Mouse (Mus musculus): Measurements from ENCODE around the gene Itga6. TPM values are rescaled to one million over a fixed set of nuclear protein-coding genes. Genes with fewer than 3 reads are reported as not detected.
"Not testable (repeated sequence)": the region's sequence is repeated elsewhere in the genome, so short reads cannot be mapped to it uniquely, and the experiment has no call there.

The Itga6 gene
- polyA plus RNA-seq, 1 experiment from 2014 or later, result 78.2 TPM

- no peak for TF ChIP-seq EP300 (IDR thresholded peaks at IDR 0.05)
- no peak for TF ChIP-seq CTCF (IDR thresholded peaks at IDR 0.05)
- no peaks in the 10 kb centered on the region for H3K4me1 ChIP-seq (ENCODE audit: insufficient read depth, low read depth, low read length)
- no peak for DNase-seq (ENCODE audit: low spot score)
- no peak overlapping the region for H3K4me2 ChIP-seq (replicated peaks; ENCODE audit: low read depth, low read length)
- H3K9ac ChIP-seq (replicated peaks; ENCODE audit: low read depth), result no peak overlapping the region
- ATAC-seq, result no peak
- H3K4me3 ChIP-seq (ENCODE audit: low read depth, low read length), result no peak overlapping the region
- H3K36me3 ChIP-seq (ENCODE audit: insufficient read depth, low read length), result no peaks in the 10 kb centered on the region
- no peaks in the 10 kb centered on the region for H3K27me3 ChIP-seq (replicated peaks; ENCODE audit: insufficient read depth, low read length)
- no peaks in the 10 kb centered on the region for H3K9me3 ChIP-seq (ENCODE audit: low read length)
- WGBS, result 69% methylated on average over 5 of the region's 5 CpGs
- H3K27ac ChIP-seq (ENCODE audit: low read length), result no peak overlapping the region
These were observed 41.1 kb upstream of the Itga6 start for GRCm38 (mm10) chr2:71704309-71704708.

- H3K4me1 ChIP-seq (ENCODE audit: insufficient read depth, low read depth, low read length), result no peaks in the 10 kb centered on the region
- DNase-seq (ENCODE audit: low spot score) (no peak), ATAC-seq (no peak)
- no peak overlapping the region for H3K27ac ChIP-seq (ENCODE audit: low read length)
- no peaks in the 10 kb centered on the region for H3K27me3 ChIP-seq (replicated peaks; ENCODE audit: insufficient read depth, low read length)
- 74% methylated on average over 5 of the region's 5 CpGs for WGBS
- no peak overlapping the region for H3K9ac ChIP-seq (replicated peaks; ENCODE audit: low read depth)
- no peaks in the 10 kb centered on the region for H3K36me3 ChIP-seq (ENCODE audit: insufficient read depth, low read length)
- H3K4me2 ChIP-seq (replicated peaks; ENCODE audit: low read depth, low read length), result no peak overlapping the region
- no peaks in the 10 kb centered on the region for H3K9me3 ChIP-seq (ENCODE audit: low read length)
- TF ChIP-seq EP300 (IDR thresholded peaks at IDR 0.05) (no peak), CTCF (IDR thresholded peaks at IDR 0.05) (no peak)
- no peak overlapping the region for H3K4me3 ChIP-seq (ENCODE audit: low read depth, low read length)
These were observed 36.5 kb upstream of the Itga6 start for GRCm38 (mm10) chr2:71708886-71709285.

GRCm38 (mm10) chr2:71711640-71712039 lies 33.8 kb upstream of the Itga6 start:
- WGBS, result 33% methylated on average over 2 of the region's 2 CpGs
- ATAC-seq, result no peak
- Histone ChIP-seq H3K9me3 (ENCODE audit: low read length) (no peaks in the 10 kb centered on the region), H3K27me3 (replicated peaks; ENCODE audit: insufficient read depth, low read length) (no peaks in the 10 kb centered on the region), H3K36me3 (ENCODE audit: insufficient read depth, low read length) (no peaks in the 10 kb centered on the region), H3K4me2 (replicated peaks; ENCODE audit: low read depth, low read length) (no peak overlapping the region), H3K4me3 (ENCODE audit: low read depth, low read length) (no peak overlapping the region), H3K4me1 (ENCODE audit: insufficient read depth, low read depth, low read length) (no peaks in the 10 kb centered on the region), H3K27ac (ENCODE audit: low read length) (no peak overlapping the region), H3K9ac (replicated peaks; ENCODE audit: low read depth) (no peak overlapping the region)
- TF ChIP-seq CTCF (IDR thresholded peaks at IDR 0.05) (no peak), EP300 (IDR thresholded peaks at IDR 0.05) (no peak)
- DNase-seq (ENCODE audit: low spot score), result no peak

GRCm38 (mm10) chr2:71714416-71714815 lies 31.0 kb upstream of the Itga6 start:
- no peaks in the 10 kb centered on the region for H3K9me3 ChIP-seq (ENCODE audit: low read length)
- H3K4me1 ChIP-seq (ENCODE audit: insufficient read depth, low read depth, low read length), result no peaks in the 10 kb centered on the region
- no peak overlapping the region for H3K27ac ChIP-seq (ENCODE audit: low read length)
- H3K27me3 ChIP-seq (replicated peaks; ENCODE audit: insufficient read depth, low read length), result no peaks in the 10 kb centered on the region
- H3K36me3 ChIP-seq (ENCODE audit: insufficient read depth, low read length), result no peaks in the 10 kb centered on the region
- H3K4me3 ChIP-seq (ENCODE audit: low read depth, low read length), result no peak overlapping the region
- 91% methylated on average over 5 of the region's 5 CpGs for WGBS
- no peak overlapping the region for H3K9ac ChIP-seq (replicated peaks; ENCODE audit: low read depth)
- DNase-seq (ENCODE audit: low spot score) (no peak), ATAC-seq (no peak)
- H3K4me2 ChIP-seq (replicated peaks; ENCODE audit: low read depth, low read length), result no peak overlapping the region
- TF ChIP-seq EP300 (IDR thresholded peaks at IDR 0.05) (no peak), CTCF (IDR thresholded peaks at IDR 0.05) (no peak)

GRCm38 (mm10) chr2:71719005-71719386 lies 26.4 kb upstream of the Itga6 start:
- 43% methylated on average over 9 of the region's 9 CpGs for WGBS
- Histone ChIP-seq H3K9me3 (ENCODE audit: low read length) (no peaks in the 10 kb centered on the region), H3K4me3 (ENCODE audit: low read depth, low read length) (no peak overlapping the region), H3K4me2 (replicated peaks; ENCODE audit: low read depth, low read length) (no peak overlapping the region), H3K9ac (replicated peaks; ENCODE audit: low read depth) (no peak overlapping the region), H3K27ac (ENCODE audit: low read length) (no peak overlapping the region), H3K36me3 (ENCODE audit: insufficient read depth, low read length) (no peaks in the 10 kb centered on the region), H3K4me1 (ENCODE audit: insufficient read depth, low read depth, low read length) (no peaks in the 10 kb centered on the region), H3K27me3 (replicated peaks; ENCODE audit: insufficient read depth, low read length) (no peaks in the 10 kb centered on the region)
- TF ChIP-seq EP300 (IDR thresholded peaks at IDR 0.05) (no peak), CTCF (IDR thresholded peaks at IDR 0.05) (no peak)
- 0 out of 2 replicates have a peak, but pooled peaks have one; percentile 19 for ATAC-seq
- peak; percentile 32 for DNase-seq (ENCODE audit: low spot score)

GRCm38 (mm10) chr2:71719387-71720034 lies 25.9 kb upstream of the Itga6 start:
- Histone ChIP-seq H3K9me3 (ENCODE audit: low read length) (no peaks in the 10 kb centered on the region), H3K4me3 (ENCODE audit: low read depth, low read length) (no peak overlapping the region), H3K9ac (replicated peaks; ENCODE audit: low read depth) (no peak overlapping the region), H3K4me1 (ENCODE audit: insufficient read depth, low read depth, low read length) (no peaks in the 10 kb centered on the region), H3K27me3 (replicated peaks; ENCODE audit: insufficient read depth, low read length) (no peaks in the 10 kb centered on the region), H3K36me3 (ENCODE audit: insufficient read depth, low read length) (no peaks in the 10 kb centered on the region), H3K27ac (ENCODE audit: low read length) (no peak overlapping the region), H3K4me2 (replicated peaks; ENCODE audit: low read depth, low read length) (no peak overlapping the region)
- ATAC-seq (no peak), DNase-seq (ENCODE audit: low spot score) (no peak)
- TF ChIP-seq EP300 (IDR thresholded peaks at IDR 0.05) (no peak), CTCF (IDR thresholded peaks at IDR 0.05) (no peak)
- WGBS, result 56% methylated on average over 5 of the region's 5 CpGs

GRCm38 (mm10) chr2:71720556-71720955 lies 24.9 kb upstream of the Itga6 start:
- 70% methylated on average over 2 of the region's 2 CpGs for WGBS
- not testable (repeated sequence) for H3K4me3 ChIP-seq (ENCODE audit: low read depth, low read length); H3K9ac ChIP-seq (replicated peaks; ENCODE audit: low read depth)

More at GRCm38 (mm10) chr2:71720556-71720955, 24.9 kb upstream of the Itga6 start:
- H3K9me3 ChIP-seq (ENCODE audit: low read length); H3K27ac ChIP-seq (ENCODE audit: low read length); H3K36me3 ChIP-seq (ENCODE audit: insufficient read depth, low read length); H3K4me2 ChIP-seq (replicated peaks; ENCODE audit: low read depth, low read length); H3K27me3 ChIP-seq (replicated peaks; ENCODE audit: insufficient read depth, low read length); H3K4me1 ChIP-seq (ENCODE audit: insufficient read depth, low read depth, low read length); ATAC-seq; DNase-seq (ENCODE audit: low spot score): not testable (repeated sequence)

Data from lung, postnatal 0 days (tissue).